ENCODE assay signal across 8 mouse cellular contexts in genomic region chr1:191662178-191662898, GRCm38 (mm10). TPM values are rescaled to one million over a fixed set of nuclear protein-coding genes. Genes with fewer than 3 reads are reported as not detected.
A peak's percentile ranks its signal among the peaks of the same experiment; 100 is the strongest.
DNase-seq lines count a peak whose midpoint lies in the region; ATAC-seq and TF ChIP-seq lines count a peak whose summit lies in the region.
"Had no signal": no experiment of that assay in that cellular context is flagged by ENCODE, and none has a peak within 500 bp of the region (broad histone marks: within the 10 kb centered on the region; RNA-seq: fewer than 3 reads in every experiment).

No protein-coding gene starts in this region.

- no peak overlapping the region for H3K4me2 ChIP-seq in stomach, postnatal 0 days (replicated peaks; ENCODE audit: low read depth)
- H3K4me2 ChIP-seq: liver, embryonic 15.5 days had no signal

- TF ChIP-seq CTCF in gastrocnemius, adult 2 months (IDR thresholded peaks at IDR 0.05) = no peak
- no peak for TF ChIP-seq CTCF in stomach, postnatal 0 days (IDR thresholded peaks at IDR 0.05; ENCODE audit: low read depth)

- no peaks in the 10 kb centered on the region for H3K4me1 ChIP-seq in stomach, postnatal 0 days (replicated peaks; ENCODE audit: control insufficient read depth, insufficient read depth)

- H3K9me3 ChIP-seq in stomach, postnatal 0 days (ENCODE audit: control insufficient read depth, low read length) = no peaks in the 10 kb centered on the region
- H3K9me3 ChIP-seq: liver, embryonic 15.5 days had no signal

- no peaks in the 10 kb centered on the region for H3K36me3 ChIP-seq in stomach, postnatal 0 days (ENCODE audit: control insufficient read depth, insufficient read depth, low read length)
- H3K36me3 ChIP-seq: liver, embryonic 15.5 days had no signal

- peak; percentile 89 for ATAC-seq in stomach, postnatal 0 days (ENCODE audit: low FRiP score, low TSS enrichment)
- ATAC-seq in cerebellum, adult (ENCODE audit: insufficient number of reproducible peaks, low FRiP score, low TSS enrichment) = no peak

- no peak overlapping the region for H3K9ac ChIP-seq in stomach, postnatal 0 days (ENCODE audit: low read length)
- H3K9ac ChIP-seq: liver, embryonic 15.5 days had no signal

- no peak overlapping the region for H3K4me3 ChIP-seq in gastrocnemius, adult 2 months
- H3K4me3 ChIP-seq in stomach, postnatal 0 days (ENCODE audit: low read depth, low read length) = no peak overlapping the region
- H3K4me3 ChIP-seq: liver, embryonic 15.5 days had no signal

- H3K27ac ChIP-seq in gastrocnemius, adult 2 months = no peak overlapping the region
- H3K27ac ChIP-seq in stomach, postnatal 0 days (replicated peaks) = peak overlapping the region; percentile 30; the same call in 1 of the 2 replicates
- H3K27ac ChIP-seq: liver, embryonic 15.5 days had no signal

- intact Hi-C loops in gastrocnemius, adult 2 months (cut with DNase I) = no loop called here

- DNase-seq in 3134 (ENCODE audit: extremely low read depth, insufficient read length, low spot score) = peak; percentile 74
- peak; percentile 89 for DNase-seq in 416B (ENCODE audit: low read depth)
- peak; percentile 61 for DNase-seq in gastrocnemius, adult 2 months
- peak; percentile 37 to 52 for DNase-seq in left cerebral cortex, adult 18-20 months (ENCODE audit: low spot score in 2 of 2)
- peak; percentile 73 for DNase-seq in stomach, postnatal 0 days (ENCODE audit: low spot score)
- no peak for DNase-seq in layer of hippocampus, postnatal 36 days

- TF ChIP-seq EP300 in stomach, postnatal 0 days (optimal IDR thresholded peaks at IDR 0.05) = no peak

- 20% methylated on average over 9 of the region's 9 CpGs for WGBS in stomach, postnatal 0 days

- no peaks in the 10 kb centered on the region for H3K27me3 ChIP-seq in stomach, postnatal 0 days (ENCODE audit: control insufficient read depth, insufficient read depth, low read length)
- H3K27me3 ChIP-seq: liver, embryonic 15.5 days had no signal

RNA-seq across cellular contexts. Expression of gene Lpgat1, which starts 55.3 kb away (rescaled TPM):
- 10 to 100 TPM; 21.9 to 38.7 TPM for total RNA-seq in gastrocnemius, adult 2 months (2021)
- 100 to 1,000 TPM; 185 to 194 TPM for total RNA-seq in left cerebral cortex, adult 18-20 months (2021)
- 28.9 and 32.3 TPM in 2 replicates for polyA plus RNA-seq in stomach, postnatal 0 days (2015; fragmentation: Nextera tagmentation; extraction: Ambion mirVana)
- total RNA-seq in layer of hippocampus, postnatal 36 days (2021) = 100 to 1,000 TPM; 117 to 128 TPM

Comparison
In these comparisons a context has a peak if more than half of its experiments do, and no peak if none do; other contexts are left out.
1. DNase-seq: peak in 3134 (single experiment), 416B (single experiment), gastrocnemius, adult 2 months (single experiment), left cerebral cortex, adult 18-20 months (2 of 2) and stomach, postnatal 0 days (single experiment); none in layer of hippocampus, postnatal 36 days (0 of 2).